Mouse (Mus musculus) midbrain, embryonic 10.5 days (tissue): Measurements from ENCODE around the gene Unc13a. TPM values are rescaled to one million over a fixed set of nuclear protein-coding genes. Genes with fewer than 3 reads are reported as not detected.

ENCODE experiments used
- DNase-seq: peaks from one replicate; pipeline ENCODE4 v3.0.0-alpha.2; 2017; ENCODE audit warnings: low spot score
- H3K27ac ChIP-seq: fragments of 300-500 bp; sonication (generic); replicated peaks from 2 replicates; pipeline ENCODE4 v1.5.1; 2016; ENCODE audit warnings: mild to moderate bottlenecking
- H3K27me3 ChIP-seq: fragments of 300-500 bp; sonication (generic); 2 replicates; pipeline ENCODE4 v1.6.1; 2016; ENCODE audit warnings: low read depth, mild to moderate bottlenecking; ENCODE audit not compliant: poor library complexity, severe bottlenecking
- H3K36me3 ChIP-seq: fragments of 300-500 bp; sonication (generic); 2 replicates; pipeline ENCODE4 v1.6.1; 2016; ENCODE audit warnings: mild to moderate bottlenecking, moderate library complexity
- H3K4me1 ChIP-seq: fragments of 300-500 bp; sonication (generic); 2 replicates; pipeline ENCODE4 v1.6.1; 2016
- H3K4me3 ChIP-seq: fragments of 300-500 bp; sonication (generic); 2 replicates; pipeline ENCODE4 v1.5.1; 2016; ENCODE audit warnings: mild to moderate bottlenecking, moderate library complexity
- H3K9me3 ChIP-seq: fragments of 300-500 bp; sonication (generic); replicated peaks from 2 replicates; pipeline ENCODE4 v1.6.1; 2016; ENCODE audit warnings: mild to moderate bottlenecking
- WGBS: fragments of 180-500 bp; shearing (Covaris S2); methylation state at CpG from one replicate; pipeline ENCODE4 v1.1.7; 2016; 5-methylcytosine and 5-hydroxymethylcytosine counted together
- polyA plus RNA-seq: library from polyadenylated mRNA; unstranded; fragments of >200 nt; fragmentation: Nextera tagmentation; extraction: Ambion mirVana; gene quantifications from 2 replicates; pipeline ENCODE4 v1.2.1, GENCODE M21; 2016

The Unc13a gene
- polyA plus RNA-seq, 1 experiment from 2014 or later, result 4.6 TPM

DNA sequence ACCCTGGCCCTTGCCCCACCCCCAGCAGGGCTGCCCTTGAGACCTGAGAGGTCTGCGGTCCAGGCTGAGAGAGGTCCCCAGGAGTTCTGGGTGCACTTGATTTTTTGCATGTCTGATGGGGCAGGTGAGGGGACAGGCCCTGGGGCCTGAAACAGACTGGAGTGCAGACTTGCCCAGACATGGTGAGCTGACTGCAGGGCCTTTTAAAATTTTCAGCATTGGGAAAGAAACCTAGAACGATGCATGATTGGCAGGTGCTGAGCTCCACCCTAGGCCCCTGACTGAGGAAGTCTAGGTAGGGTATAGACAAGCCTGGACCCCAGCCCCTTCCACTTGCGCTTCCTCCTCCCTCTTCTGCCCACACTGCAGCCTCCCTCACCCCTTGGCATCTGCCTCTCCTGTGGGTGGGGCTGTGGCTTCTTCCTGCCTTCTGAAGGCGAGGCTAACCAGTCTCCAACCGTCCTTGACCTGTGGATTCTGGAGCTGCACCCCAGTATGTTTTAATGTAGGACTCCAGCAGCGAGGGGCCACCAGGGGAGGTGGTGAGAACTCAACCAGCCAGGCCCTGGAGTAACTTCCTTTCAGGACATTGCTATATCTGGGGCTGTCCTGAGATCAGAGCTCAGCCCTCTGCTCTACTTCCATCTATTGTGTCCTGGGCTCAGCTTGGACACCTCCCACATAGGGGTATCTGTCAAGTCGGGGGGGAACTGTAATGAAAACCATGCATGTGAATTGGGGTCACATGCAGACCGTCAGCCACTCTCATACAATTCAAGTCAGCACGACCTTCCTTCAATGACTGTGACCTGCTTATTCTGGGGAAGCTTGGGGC lies 44.1 kb downstream of the Unc13a start:
- Histone ChIP-seq H3K4me1 (peaks cover 33% of the 10 kb centered on the region), H3K36me3 (peaks cover 39% of the 10 kb centered on the region), H3K9me3 (peaks cover 16% of the 10 kb centered on the region), H3K27ac (no peak overlapping the region), H3K27me3 (peaks cover 36% of the 10 kb centered on the region), H3K4me3 (no peak overlapping the region)
- WGBS, result 54% methylated on average over 9 of the region's 9 CpGs
- no peak for DNase-seq

DNA sequence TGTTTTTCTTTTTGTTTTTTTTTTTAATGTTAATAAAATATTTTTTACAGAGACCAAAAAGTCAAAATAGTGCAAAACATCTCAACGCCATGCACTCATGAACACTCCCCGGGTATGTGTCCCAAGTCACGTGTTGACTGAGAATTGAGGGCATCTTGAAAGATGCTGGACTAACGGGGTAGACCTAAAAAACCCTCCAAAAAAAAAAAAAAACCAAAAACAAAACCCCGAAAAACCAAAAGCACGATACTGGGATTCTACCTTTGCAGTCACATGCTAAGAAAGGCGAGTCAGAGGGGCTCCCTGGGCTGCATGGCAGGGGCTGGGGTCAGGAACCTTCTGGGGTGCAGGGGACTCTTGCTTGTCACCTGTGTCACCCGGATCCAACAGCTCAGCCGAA lies 44.8 kb downstream of the Unc13a start:
- 86% methylated on average over 9 of the region's 9 CpGs for WGBS
- H3K4me3 ChIP-seq, result no peak overlapping the region
- H3K27ac ChIP-seq, result no peak overlapping the region
- H3K4me1 ChIP-seq, result peaks cover 33% of the 10 kb centered on the region
- H3K9me3 ChIP-seq, result peaks cover 18% of the 10 kb centered on the region
- H3K36me3 ChIP-seq, result peaks cover 46% of the 10 kb centered on the region
- peaks cover 29% of the 10 kb centered on the region for H3K27me3 ChIP-seq
- no peak for DNase-seq

- peaks cover 30% of the 10 kb centered on the region for H3K4me1 ChIP-seq
- H3K27me3 ChIP-seq, result peaks cover 13% of the 10 kb centered on the region
- peaks cover 23% of the 10 kb centered on the region for H3K9me3 ChIP-seq
- WGBS, result 95% methylated on average over 1 of the region's 1 CpGs
- peaks cover 63% of the 10 kb centered on the region for H3K36me3 ChIP-seq
- H3K4me3 ChIP-seq, result no peak overlapping the region
- no peak for DNase-seq
- no peak overlapping the region for H3K27ac ChIP-seq
Measured at GRCm38 (mm10) chr8:71625088-71625487, 46.5 kb downstream of the Unc13a start.

DNA sequence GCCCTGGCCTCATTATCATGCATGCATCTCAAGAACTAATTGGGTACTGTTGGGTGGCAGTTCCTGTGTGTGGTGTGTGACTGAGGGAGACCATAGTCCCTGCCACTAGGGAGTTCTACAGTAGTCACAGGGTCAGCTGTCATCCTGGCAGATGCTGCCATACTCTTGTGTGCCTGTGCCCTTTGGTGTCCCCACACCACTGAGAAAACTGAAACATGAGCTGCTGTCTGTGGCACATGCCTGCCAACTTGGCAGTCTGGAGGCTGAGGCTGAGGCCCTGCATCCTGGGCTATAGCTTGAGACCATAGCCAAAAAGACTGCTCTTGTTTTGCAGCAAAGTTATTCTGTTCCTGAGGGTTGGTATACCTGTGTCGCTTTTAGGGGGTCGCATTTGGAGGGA lies 51.8 kb downstream of the Unc13a start:
- Histone ChIP-seq H3K4me1 (no peaks in the 10 kb centered on the region), H3K36me3 (peaks cover 99% of the 10 kb centered on the region), H3K9me3 (peaks cover 23% of the 10 kb centered on the region), H3K4me3 (no peak overlapping the region), H3K27me3 (no peaks in the 10 kb centered on the region), H3K27ac (no peak overlapping the region)
- 94% methylated on average over 2 of the region's 2 CpGs for WGBS
- no peak for DNase-seq

DNA sequence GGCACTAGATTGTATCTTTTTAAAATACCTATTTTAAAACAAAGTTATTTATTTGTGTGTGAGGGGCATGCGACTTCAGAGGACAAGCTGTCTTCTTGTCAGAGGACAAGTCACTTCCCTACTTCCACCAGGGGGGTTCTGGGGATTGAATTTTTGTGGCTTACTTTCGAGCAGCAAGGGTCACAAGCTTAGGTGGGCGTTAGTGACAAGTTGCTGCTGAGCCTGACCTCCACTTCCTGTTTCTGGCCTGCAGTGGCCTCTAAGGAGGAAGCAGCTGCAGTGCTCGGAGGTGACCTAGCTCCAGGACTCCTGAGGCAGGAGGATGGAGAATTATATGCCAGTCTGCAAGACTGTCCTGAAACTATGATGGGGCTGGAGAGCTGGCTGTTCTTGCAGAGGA lies 58.1 kb downstream of the Unc13a start:
- H3K4me3 ChIP-seq, result no peak overlapping the region
- no peaks in the 10 kb centered on the region for H3K9me3 ChIP-seq
- H3K27ac ChIP-seq, result no peak overlapping the region
- no peaks in the 10 kb centered on the region for H3K27me3 ChIP-seq
- WGBS, result 72% methylated on average over 4 of the region's 4 CpGs
- peaks cover 14% of the 10 kb centered on the region for H3K4me1 ChIP-seq
- no peak for DNase-seq
- H3K36me3 ChIP-seq, result peaks cover 59% of the 10 kb centered on the region

GRCm38 (mm10) chr8:71612141-71612540 lies 59.4 kb downstream of the Unc13a start:
- 55% methylated on average over 5 of the region's 5 CpGs for WGBS
- H3K27me3 ChIP-seq, result no peaks in the 10 kb centered on the region
- peaks cover 46% of the 10 kb centered on the region for H3K36me3 ChIP-seq
- peak overlapping the region; percentile 91; the same call in 1 of the 2 replicates for H3K27ac ChIP-seq
- H3K9me3 ChIP-seq, result no peaks in the 10 kb centered on the region
- peaks cover 14% of the 10 kb centered on the region for H3K4me1 ChIP-seq
- H3K4me3 ChIP-seq, result peak overlapping the region; percentile 98
- no peak for DNase-seq

GRCm38 (mm10) chr8:71610822-71611651 lies 60.5 kb downstream of the Unc13a start, which contains the start of gene Colgalt1:
Gene Colgalt1, plus strand, starts transcription at chr8:71610998.
- Histone ChIP-seq H3K27me3 (no peaks in the 10 kb centered on the region), H3K4me1 (peaks cover 14% of the 10 kb centered on the region), H3K36me3 (peaks cover 35% of the 10 kb centered on the region), H3K27ac (peak within 1 kb of the TSS; percentile 91), H3K4me3 (peak within 1 kb of the TSS; percentile 98), H3K9me3 (no peaks in the 10 kb centered on the region)
- under 1% methylated on average over 82 of the region's 82 CpGs for WGBS
- DNase-seq, result peak; percentile 98

DNA sequence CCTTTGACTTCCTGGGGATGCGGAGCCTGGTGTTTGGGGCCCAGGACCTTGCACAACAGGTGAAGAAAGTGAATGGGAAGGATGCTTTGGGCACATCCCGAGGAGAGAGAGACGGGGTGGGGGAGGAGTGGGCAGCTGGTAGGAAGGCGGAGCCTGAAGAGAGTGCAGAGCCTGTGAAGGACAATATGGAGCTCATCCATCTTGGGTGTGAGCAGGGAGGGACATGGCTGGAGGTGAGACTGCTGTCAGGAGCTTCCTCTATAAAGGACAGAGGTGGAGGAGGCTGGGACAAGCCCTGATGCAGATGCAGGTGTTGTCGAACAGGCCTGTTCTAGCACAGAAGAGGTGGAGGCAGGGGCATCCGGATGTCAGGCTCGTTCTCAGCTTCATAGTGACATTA lies 67.5 kb downstream of the Unc13a start:
- Histone ChIP-seq H3K27me3 (peaks cover 68% of the 10 kb centered on the region), H3K4me1 (peaks cover 18% of the 10 kb centered on the region), H3K36me3 (peaks cover 12% of the 10 kb centered on the region), H3K27ac (no peak overlapping the region), H3K4me3 (no peak overlapping the region), H3K9me3 (no peaks in the 10 kb centered on the region)
- DNase-seq, result no peak
- 56% methylated on average over 7 of the region's 7 CpGs for WGBS

DNA sequence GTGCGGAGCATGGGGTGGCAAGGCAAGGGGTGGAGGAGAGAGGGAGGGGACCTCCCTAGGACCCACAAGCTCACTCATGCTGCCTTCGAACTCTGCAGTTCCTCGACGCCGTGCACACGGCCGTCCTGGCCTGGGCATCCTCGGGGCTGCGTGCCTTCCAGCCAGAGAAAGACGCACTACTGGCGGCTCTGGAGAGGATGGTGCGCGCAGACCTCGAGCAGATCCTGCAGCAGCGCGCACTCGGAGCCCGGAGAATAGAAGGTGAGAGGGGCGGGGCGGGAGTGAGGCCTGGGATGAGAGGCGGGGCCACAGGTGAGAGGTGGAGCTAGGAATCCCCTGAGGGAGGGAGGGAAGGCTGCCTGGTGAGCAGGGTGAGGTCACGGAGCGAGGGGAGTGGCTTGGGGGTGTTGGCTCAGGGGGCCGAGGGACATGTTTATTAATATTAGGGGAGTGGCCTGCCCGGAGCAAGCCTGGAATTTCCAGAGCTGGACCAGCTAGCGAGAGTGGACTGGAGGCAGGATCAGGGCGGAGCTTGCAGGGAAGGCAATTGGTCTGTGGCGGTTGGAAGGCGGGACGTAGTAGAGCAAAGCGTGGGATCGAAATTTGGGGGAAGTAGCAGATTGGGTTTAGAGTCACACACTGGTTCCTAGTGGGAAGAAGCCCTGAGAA lies 68.8 kb downstream of the Unc13a start:
- no peak overlapping the region for H3K27ac ChIP-seq

DNA sequence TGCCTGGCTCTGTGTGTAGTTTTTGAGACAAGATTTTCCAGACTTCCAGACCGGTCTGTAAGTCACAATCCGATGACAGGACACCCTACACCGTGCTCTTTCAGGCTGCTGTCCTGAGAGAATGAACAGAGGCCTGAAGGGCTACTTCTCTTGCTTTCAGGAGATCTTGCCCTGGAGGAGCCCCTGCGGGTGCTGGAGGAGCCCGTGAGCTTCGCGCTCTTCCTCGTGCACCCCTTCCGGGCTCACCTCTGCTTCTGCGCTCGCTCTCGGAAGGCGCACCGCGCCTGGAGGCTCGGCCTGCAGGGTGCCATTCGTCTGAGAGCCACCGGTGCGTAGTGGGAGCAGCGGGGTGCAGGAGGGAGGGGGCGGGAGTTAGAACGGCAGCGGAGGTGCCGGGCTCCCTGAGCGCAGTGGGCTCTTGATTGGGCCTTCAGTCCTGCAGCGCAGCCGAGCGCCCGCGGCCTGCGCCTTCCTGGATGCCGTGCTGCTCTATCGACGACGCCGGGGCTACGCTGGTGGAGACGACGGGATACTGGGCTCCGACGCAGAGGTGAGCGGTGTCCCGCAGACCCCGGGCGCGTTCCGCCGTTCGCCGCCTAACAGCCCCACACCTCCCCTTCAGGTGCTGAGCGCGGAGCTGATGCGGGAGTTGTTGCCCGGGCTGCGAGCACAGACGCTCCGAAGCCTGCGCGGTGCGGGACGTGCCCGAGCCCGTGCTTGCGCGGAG lies 69.5 kb downstream of the Unc13a start:
- WGBS, result 2% methylated on average over 65 of the region's 65 CpGs
- peak; percentile 36 for DNase-seq
- H3K27ac ChIP-seq, result no peak overlapping the region
- peaks cover 71% of the 10 kb centered on the region for H3K27me3 ChIP-seq
- H3K4me3 ChIP-seq, result peak overlapping the region; percentile 48
- H3K36me3 ChIP-seq, result peaks cover 15% of the 10 kb centered on the region
- H3K4me1 ChIP-seq, result peaks cover 18% of the 10 kb centered on the region
- no peaks in the 10 kb centered on the region for H3K9me3 ChIP-seq

More for the DNA sequence above, 68.8 kb downstream of the Unc13a start:
- WGBS, result 1% methylated on average over 32 of the region's 32 CpGs
- DNase-seq, result peak; percentile 53
- H3K4me3 ChIP-seq, result peak overlapping the region; percentile 48
- peaks cover 15% of the 10 kb centered on the region for H3K36me3 ChIP-seq
- peaks cover 18% of the 10 kb centered on the region for H3K4me1 ChIP-seq
- H3K27me3 ChIP-seq, result peaks cover 71% of the 10 kb centered on the region
- H3K9me3 ChIP-seq, result no peaks in the 10 kb centered on the region

- WGBS, result 92% methylated on average over 5 of the region's 5 CpGs
- no peak for DNase-seq
- peaks cover 38% of the 10 kb centered on the region for H3K4me1 ChIP-seq
- H3K27me3 ChIP-seq, result peaks cover 51% of the 10 kb centered on the region
- no peaks in the 10 kb centered on the region for H3K9me3 ChIP-seq
- H3K4me3 ChIP-seq, result no peak overlapping the region
- H3K27ac ChIP-seq, result no peak overlapping the region
- peaks cover 27% of the 10 kb centered on the region for H3K36me3 ChIP-seq
Measured at GRCm38 (mm10) chr8:71598841-71599240, 72.7 kb downstream of the Unc13a start.

DNA sequence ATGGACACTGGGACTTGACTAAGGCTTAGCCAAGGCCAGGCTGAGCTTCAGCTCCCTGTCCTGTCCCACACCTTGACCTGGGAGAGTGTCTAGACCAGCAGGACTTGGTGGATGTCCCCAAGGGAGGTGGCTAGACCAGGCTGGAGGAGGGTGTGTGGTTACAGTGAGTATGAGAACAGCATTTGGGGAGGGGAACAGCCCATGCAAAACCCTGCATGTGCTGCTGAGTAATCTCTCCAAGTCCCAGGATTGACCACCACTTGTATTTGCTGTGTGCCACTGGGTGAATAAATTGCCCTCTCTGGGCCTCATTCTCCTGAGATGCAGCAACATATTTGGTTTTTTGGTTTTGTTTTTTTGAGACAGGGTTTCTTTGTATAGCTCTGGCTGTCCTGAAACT lies 73.2 kb downstream of the Unc13a start:
- Histone ChIP-seq H3K36me3 (peaks cover 32% of the 10 kb centered on the region), H3K9me3 (no peaks in the 10 kb centered on the region), H3K27me3 (peaks cover 46% of the 10 kb centered on the region), H3K4me3 (no peak overlapping the region), H3K27ac (no peak overlapping the region), H3K4me1 (peaks cover 40% of the 10 kb centered on the region)
- no peak for DNase-seq
